Comparison of ENCODE assay signal across 8 mouse cellular contexts in genomic region chr5:130255799-130256525, GRCm38 (mm10). TPM values are rescaled to one million over a fixed set of nuclear protein-coding genes. Genes with fewer than 3 reads are reported as not detected.
A peak's percentile ranks its signal among the peaks of the same experiment; 100 is the strongest.
DNase-seq lines count a peak whose midpoint lies in the region; ATAC-seq lines count a peak whose summit lies in the region.
"Not testable (repeated sequence)": the region's sequence is repeated elsewhere in the genome, so short reads cannot be mapped to it uniquely, and the experiment has no call there.

No protein-coding gene starts in this region.

- H3K9me3 ChIP-seq in embryonic facial prominence, embryonic 10.5 days; hindbrain, embryonic 15.5 days; limb, embryonic 10.5 days (replicated peaks); neural tube, embryonic 13.5 days: not testable (repeated sequence)

- DNase-seq in 3T3-L1 (ENCODE audit: low read depth, low spot score) (peak; percentile 70), R1 (ENCODE audit: low read depth, low spot score) (peak; percentile 33)
- not testable (repeated sequence) for DNase-seq in embryonic facial prominence, embryonic 10.5 days (ENCODE audit: low spot score); limb, embryonic 10.5 days (ENCODE audit: low spot score)
- DNase-seq in forelimb bud, embryonic 11.5 days (ENCODE audit: low read depth, low spot score) = peak; percentile 32
- DNase-seq in lung, postnatal 36 days = peak; percentile 19

- peak overlapping the region; percentile 76 for H3K4me2 ChIP-seq in hindbrain, embryonic 15.5 days
- peak overlapping the region; percentile 65 for H3K4me2 ChIP-seq in neural tube, embryonic 13.5 days

- H3K4me3 ChIP-seq in embryonic facial prominence, embryonic 10.5 days = peak overlapping the region; percentile 89
- H3K4me3 ChIP-seq in hindbrain, embryonic 15.5 days = peak overlapping the region; percentile 91
- H3K4me3 ChIP-seq in limb, embryonic 10.5 days = peak overlapping the region; percentile 70
- H3K4me3 ChIP-seq in neural tube, embryonic 13.5 days = peak overlapping the region; percentile 70

- not testable (repeated sequence) for H3K27me3 ChIP-seq in embryonic facial prominence, embryonic 10.5 days (replicated peaks; ENCODE audit: low read depth, poor library complexity, severe bottlenecking); hindbrain, embryonic 15.5 days; limb, embryonic 10.5 days (ENCODE audit: low read depth, poor library complexity, severe bottlenecking); neural tube, embryonic 13.5 days

- peak; percentile 4; the same call in 1 of the 2 replicates for ATAC-seq in hindbrain, embryonic 15.5 days (ENCODE audit: low FRiP score, low read depth)
- peak; percentile 13 for ATAC-seq in neural tube, embryonic 13.5 days (ENCODE audit: low read depth)

- peaks cover 43% of the 10 kb centered on the region for H3K36me3 ChIP-seq in embryonic facial prominence, embryonic 10.5 days (replicated peaks)
- peaks cover 17% of the 10 kb centered on the region for H3K36me3 ChIP-seq in hindbrain, embryonic 15.5 days
- peaks cover 43% of the 10 kb centered on the region for H3K36me3 ChIP-seq in limb, embryonic 10.5 days
- peaks cover 29% of the 10 kb centered on the region for H3K36me3 ChIP-seq in neural tube, embryonic 13.5 days

- H3K4me1 ChIP-seq in embryonic facial prominence, embryonic 10.5 days = peaks cover 19% of the 10 kb centered on the region
- peaks cover 34% of the 10 kb centered on the region for H3K4me1 ChIP-seq in hindbrain, embryonic 15.5 days (replicated peaks)
- H3K4me1 ChIP-seq in limb, embryonic 10.5 days = peaks cover 23% of the 10 kb centered on the region
- peaks cover 33% of the 10 kb centered on the region for H3K4me1 ChIP-seq in neural tube, embryonic 13.5 days (replicated peaks)

- not testable (repeated sequence) for H3K9ac ChIP-seq in hindbrain, embryonic 15.5 days
- 0 out of 2 replicates have a peak overlapping the region, but pooled peaks have one; percentile 43 for H3K9ac ChIP-seq in neural tube, embryonic 13.5 days

- peak overlapping the region; percentile 79 for H3K27ac ChIP-seq in embryonic facial prominence, embryonic 10.5 days (replicated peaks)
- peak overlapping the region; percentile 90 for H3K27ac ChIP-seq in hindbrain, embryonic 15.5 days (replicated peaks)
- H3K27ac ChIP-seq in limb, embryonic 10.5 days = peak overlapping the region; percentile 82
- 0 out of 2 replicates have a peak overlapping the region, but pooled peaks have one; percentile 9 for H3K27ac ChIP-seq in neural tube, embryonic 13.5 days (replicated peaks)

- 34% methylated on average over 20 of the region's 20 CpGs for WGBS in embryonic facial prominence, embryonic 10.5 days
- WGBS in hindbrain, embryonic 15.5 days = 33% methylated on average over 20 of the region's 20 CpGs
- 33% methylated on average over 20 of the region's 20 CpGs for WGBS in limb, embryonic 10.5 days
- WGBS in neural tube, embryonic 13.5 days = 30% methylated on average over 20 of the region's 20 CpGs

RNA-seq across cellular contexts. Expression of gene Tyw1, which starts 0.5 kb away (rescaled TPM):
- polyA plus RNA-seq in embryonic facial prominence, embryonic 10.5 days (2016; fragmentation: Nextera tagmentation; extraction: Ambion mirVana) = 32.8 and 33.2 TPM in 2 replicates
- 21.9 and 22.3 TPM in 2 replicates for polyA plus RNA-seq in hindbrain, embryonic 15.5 days (2015; fragmentation: Nextera tagmentation; extraction: Ambion mirVana)
- polyA plus RNA-seq in limb, embryonic 10.5 days (2016; fragmentation: Nextera tagmentation; extraction: Ambion mirVana) = 31.4 and 34.3 TPM in 2 replicates
- polyA plus RNA-seq in neural tube, embryonic 13.5 days (2015; fragmentation: Nextera tagmentation; extraction: Ambion mirVana) = 23.2 and 27.0 TPM in 2 replicates

RNA-seq across cellular contexts. Expression of gene Sbds, which starts 0.6 kb away (rescaled TPM):
- 69.9 and 75.6 TPM in 2 replicates for polyA plus RNA-seq in embryonic facial prominence, embryonic 10.5 days (2016; fragmentation: Nextera tagmentation; extraction: Ambion mirVana)
- 56.2 and 56.7 TPM in 2 replicates for polyA plus RNA-seq in hindbrain, embryonic 15.5 days (2015; fragmentation: Nextera tagmentation; extraction: Ambion mirVana)
- 61.7 and 66.8 TPM in 2 replicates for polyA plus RNA-seq in limb, embryonic 10.5 days (2016; fragmentation: Nextera tagmentation; extraction: Ambion mirVana)
- polyA plus RNA-seq in neural tube, embryonic 13.5 days (2015; fragmentation: Nextera tagmentation; extraction: Ambion mirVana) = 64.1 and 66.3 TPM in 2 replicates

RNA-seq across cellular contexts. Expression of gene Tmem248, which starts 39.1 kb away (rescaled TPM):
- 37.7 and 39.1 TPM in 2 replicates for polyA plus RNA-seq in embryonic facial prominence, embryonic 10.5 days (2016; fragmentation: Nextera tagmentation; extraction: Ambion mirVana)
- 23.6 and 26.2 TPM in 2 replicates for polyA plus RNA-seq in hindbrain, embryonic 15.5 days (2015; fragmentation: Nextera tagmentation; extraction: Ambion mirVana)
- 40.2 and 40.5 TPM in 2 replicates for polyA plus RNA-seq in limb, embryonic 10.5 days (2016; fragmentation: Nextera tagmentation; extraction: Ambion mirVana)
- 25.9 TPM in 2 replicates for polyA plus RNA-seq in neural tube, embryonic 13.5 days (2015; fragmentation: Nextera tagmentation; extraction: Ambion mirVana)

Comparison
In these comparisons a context has a peak if more than half of its experiments do, and no peak if none do; other contexts are left out.
1. H3K27ac ChIP-seq: peak in every context shown above with its lines; median percentile 90 in hindbrain, embryonic 15.5 days; 82 in limb, embryonic 10.5 days; 79 in embryonic facial prominence, embryonic 10.5 days; 9 in neural tube, embryonic 13.5 days.